Mouse (Mus musculus) liver, adult 2 months (tissue): ENCODE results near the gene Sun1. TPM values are rescaled to one million over a fixed set of nuclear protein-coding genes. Genes with fewer than 3 reads are reported as not detected.

ENCODE experiments used
- DNase-seq: peaks from one replicate; pipeline ENCODE4 v3.0.0-alpha.2; 2011; ENCODE audit warnings: low read depth, low spot score; ENCODE audit errors: extremely low read depth
- H3K27ac ChIP-seq: fragments of 200-500 bp; replicated peaks from 2 replicates; pipeline ENCODE4 v1.5.1; 2012; ENCODE audit warnings: low read depth, mild to moderate bottlenecking, control low read depth, inconsistent platforms, low read length; ENCODE audit not compliant: insufficient read depth
- H3K27me3 ChIP-seq: fragments of 200-500 bp; 2 replicates; pipeline ENCODE4 v1.6.1; 2012; ENCODE audit warnings: mild to moderate bottlenecking, moderate library complexity, low read length, inconsistent platforms; ENCODE audit not compliant: control insufficient read depth, insufficient read depth
- H3K36me3 ChIP-seq: fragments of 200-500 bp; 2 replicates; pipeline ENCODE4 v1.6.1; 2012; ENCODE audit warnings: low read length, inconsistent platforms; ENCODE audit not compliant: control insufficient read depth, insufficient read depth
- H3K4me1 ChIP-seq: fragments of 200-500 bp; 2 replicates; pipeline ENCODE4 v1.6.1; 2011; ENCODE audit warnings: low read length; ENCODE audit not compliant: control insufficient read depth, insufficient read depth
- H3K4me3 ChIP-seq: fragments of 200-500 bp; 2 replicates; pipeline ENCODE4 v1.5.1; 2011; ENCODE audit warnings: low read depth, mild to moderate bottlenecking, control low read depth, low read length, moderate library complexity; ENCODE audit not compliant: insufficient read depth
- H3K79me2 ChIP-seq: fragments of 200-500 bp; 2 replicates; pipeline ENCODE4 v1.6.1; 2012; ENCODE audit warnings: inconsistent platforms, mild to moderate bottlenecking, low read length, moderate library complexity; ENCODE audit not compliant: control insufficient read depth, insufficient read depth
- H3K9ac ChIP-seq: fragments of 200-500 bp; 2 replicates; pipeline ENCODE4 v1.6.1; 2012; ENCODE audit warnings: low read depth, mild to moderate bottlenecking, control low read depth, inconsistent platforms, low read length
- CTCF ChIP-seq: fragments of 200-500 bp; IDR thresholded peaks from 2 replicates; pipeline ENCODE4 v1.5.1; 2011; ENCODE audit warnings: low read depth, low read length, control low read depth
- POLR2A ChIP-seq: fragments of 200-500 bp; IDR thresholded peaks from 2 replicates; pipeline ENCODE4 v1.6.1; 2011; ENCODE audit warnings: low read length, control low read depth; ENCODE audit not compliant: insufficient read depth; ENCODE audit errors: extremely low read depth
- WGBS: fragments of 180-500 bp; shearing (Covaris S2); methylation state at CpG from one replicate; pipeline ENCODE4 v1.1.7; 2018; 5-methylcytosine and 5-hydroxymethylcytosine counted together
- polyA plus RNA-seq: library from polyadenylated mRNA; depleted of rRNA; stranded (reverse); fragments of >200 nt; gene quantifications from 2 replicates; pipeline ENCODE4 v1.2.3, GENCODE M21; 2012
- total RNA-seq: library from RNA; depleted of rRNA; stranded (reverse); fragments of >200 nt; gene quantifications from 2 replicates; pipeline ENCODE4 v1.2.3, GENCODE M21; 2014

The Sun1 gene
- total and polyA plus RNA-seq, 2 experiments = 8.8 to 15.6 TPM

DNA sequence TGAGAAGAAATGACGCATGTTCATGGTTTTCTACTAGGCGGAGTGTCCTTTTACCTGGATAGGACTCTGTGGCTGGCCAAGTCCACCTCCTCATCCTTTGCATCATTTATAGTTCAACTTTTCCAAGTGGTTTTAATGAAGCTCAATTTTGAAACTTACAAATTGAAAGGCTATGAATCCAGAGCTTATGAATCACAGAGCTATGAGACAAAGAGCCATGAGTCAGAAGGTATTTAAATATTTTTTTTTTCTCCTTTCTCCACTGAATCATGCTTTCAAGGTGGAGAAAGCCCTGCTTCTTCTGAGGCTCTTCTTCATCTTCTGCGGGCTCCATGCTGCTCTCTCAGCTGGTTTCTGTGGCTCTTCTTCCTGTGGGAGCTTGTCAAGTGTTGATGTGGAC lies 29.3 kb downstream of the Sun1 start:
- no peak for TF ChIP-seq POLR2A
- TF ChIP-seq CTCF = no peak
- Histone ChIP-seq H3K27me3 (no peaks in the 10 kb centered on the region), H3K4me3 (no peak overlapping the region), H3K79me2 (no peaks in the 10 kb centered on the region), H3K4me1 (no peaks in the 10 kb centered on the region), H3K36me3 (peaks cover 27% of the 10 kb centered on the region), H3K9ac (no peak overlapping the region), H3K27ac (no peak overlapping the region)
- 91% methylated on average over 3 of the region's 3 CpGs for WGBS
- DNase-seq = no peak

DNA sequence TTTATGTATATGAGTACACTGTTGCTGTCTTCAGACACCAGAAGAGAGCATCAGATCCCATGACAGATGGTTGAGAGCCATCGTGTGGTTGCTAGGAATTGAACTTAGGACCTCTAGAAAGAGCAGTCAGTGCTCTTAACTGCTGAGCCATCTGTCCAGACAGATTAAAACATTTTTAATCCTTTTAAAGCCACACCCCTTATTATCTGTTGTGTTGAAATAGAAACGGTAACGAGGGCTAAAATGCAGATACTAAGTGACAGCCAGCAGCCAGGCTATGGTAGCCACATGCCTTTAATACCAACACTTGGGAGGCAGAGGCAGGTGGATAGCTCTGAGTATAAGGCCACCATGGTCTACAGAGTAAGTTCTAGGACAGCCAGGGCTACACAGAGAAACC lies 31.6 kb downstream of the Sun1 start:
- peaks cover 20% of the 10 kb centered on the region for H3K36me3 ChIP-seq
- 89% methylated on average over 3 of the region's 3 CpGs for WGBS
- TF ChIP-seq POLR2A (no peak), CTCF (no peak)

DNA sequence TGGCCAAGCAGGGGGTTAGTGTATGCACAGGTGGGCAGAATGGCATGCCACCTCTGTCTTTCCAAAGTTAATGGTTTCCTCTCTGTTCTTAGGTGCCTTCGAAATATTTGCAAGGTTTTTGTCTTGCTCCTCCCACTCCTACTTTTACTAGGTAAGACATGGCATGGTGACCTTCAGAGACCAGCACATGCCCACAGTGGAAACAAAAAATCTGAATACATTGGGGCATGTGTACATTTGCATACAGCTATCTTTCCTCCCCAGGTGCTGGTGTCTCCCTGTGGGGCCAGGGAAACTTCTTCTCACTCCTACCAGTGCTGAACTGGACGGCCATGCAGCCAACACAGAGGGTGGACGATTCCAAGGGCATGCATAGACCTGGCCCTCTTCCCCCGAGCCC lies 34.0 kb downstream of the Sun1 start:
- no peaks in the 10 kb centered on the region for H3K4me1 ChIP-seq
- H3K4me3 ChIP-seq = no peak overlapping the region
- no peak overlapping the region for H3K9ac ChIP-seq
- H3K27ac ChIP-seq = no peak overlapping the region
- no peaks in the 10 kb centered on the region for H3K27me3 ChIP-seq
- H3K79me2 ChIP-seq = no peaks in the 10 kb centered on the region
- TF ChIP-seq POLR2A (no peak), CTCF (no peak)
- 99% methylated on average over 4 of the region's 4 CpGs for WGBS
- peaks cover 27% of the 10 kb centered on the region for H3K36me3 ChIP-seq
- DNase-seq = no peak

More for the DNA sequence above, 31.6 kb downstream of the Sun1 start:
- no peaks in the 10 kb centered on the region for H3K79me2 ChIP-seq
- no peaks in the 10 kb centered on the region for H3K27me3 ChIP-seq
- H3K9ac ChIP-seq = no peak overlapping the region
- H3K4me3 ChIP-seq = no peak overlapping the region
- DNase-seq = no peak
- H3K4me1 ChIP-seq = no peaks in the 10 kb centered on the region
- H3K27ac ChIP-seq = no peak overlapping the region

DNA sequence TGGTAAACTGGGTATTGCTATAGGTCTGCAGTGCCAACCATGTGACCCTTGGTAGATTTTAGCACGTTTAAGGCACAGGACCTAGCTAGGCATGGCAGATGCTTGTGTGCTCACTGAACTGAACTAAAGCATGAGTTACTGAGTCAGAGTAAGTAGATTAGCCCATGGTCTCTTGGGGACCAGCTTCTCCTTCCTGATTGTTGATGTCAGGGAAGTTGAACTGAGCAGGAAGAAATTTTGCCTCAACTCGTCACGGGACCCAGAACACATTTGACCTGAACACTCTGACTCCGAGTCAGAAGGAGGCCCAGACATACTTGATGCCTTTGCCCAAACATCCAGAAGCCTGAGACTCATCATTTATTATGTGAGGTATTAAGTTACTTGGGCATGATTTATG lies 37.0 kb downstream of the Sun1 start:
- Histone ChIP-seq H3K79me2 (no peaks in the 10 kb centered on the region), H3K4me1 (no peaks in the 10 kb centered on the region), H3K9ac (no peak overlapping the region), H3K27me3 (no peaks in the 10 kb centered on the region), H3K27ac (no peak overlapping the region), H3K36me3 (peaks cover 26% of the 10 kb centered on the region), H3K4me3 (no peak overlapping the region)
- DNase-seq = no peak
- no peak for TF ChIP-seq CTCF
- no peak for TF ChIP-seq POLR2A
- WGBS = 86% methylated on average over 4 of the region's 4 CpGs

DNA sequence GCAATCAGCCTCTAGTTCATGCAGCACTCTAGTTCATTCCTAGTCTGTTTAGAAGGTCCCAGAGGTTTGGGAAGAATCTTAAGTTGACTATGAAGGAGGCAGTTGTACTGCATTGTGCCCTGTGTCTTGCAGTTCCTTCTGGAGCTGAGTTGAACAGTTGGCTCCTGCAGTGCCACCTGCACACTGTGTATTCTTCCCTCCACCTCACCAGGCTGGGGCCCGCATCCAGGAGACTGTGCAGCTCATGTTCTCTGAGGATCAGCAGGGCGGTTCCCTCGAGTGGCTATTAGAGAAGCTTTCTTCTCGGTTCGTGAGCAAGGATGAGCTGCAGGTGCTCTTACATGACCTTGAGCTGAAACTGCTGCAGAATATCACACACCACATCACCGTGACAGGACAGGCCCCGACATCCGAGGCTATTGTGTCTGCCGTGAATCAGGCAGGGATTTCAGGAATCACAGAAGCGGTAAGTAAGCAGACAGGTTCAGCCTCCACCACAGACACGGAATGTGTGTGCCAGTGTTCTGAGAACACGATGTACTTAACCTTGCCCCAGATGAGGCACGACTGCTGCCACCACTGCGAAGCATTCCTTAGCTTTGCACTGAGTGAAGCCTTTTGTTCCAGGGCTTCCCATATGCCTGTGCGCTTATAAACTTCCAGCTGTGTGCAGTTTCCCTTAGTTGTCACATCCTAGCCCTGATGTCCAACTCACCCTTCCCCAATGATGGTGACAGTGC lies 40.8 kb downstream of the Sun1 start:
- no peak for DNase-seq
- no peaks in the 10 kb centered on the region for H3K27me3 ChIP-seq
- 93% methylated on average over 15 of the region's 15 CpGs for WGBS
- H3K9ac ChIP-seq = no peak overlapping the region
- TF ChIP-seq CTCF (no peak), POLR2A (no peak)
- H3K36me3 ChIP-seq = peaks cover 29% of the 10 kb centered on the region
- no peaks in the 10 kb centered on the region for H3K79me2 ChIP-seq
- H3K27ac ChIP-seq = no peak overlapping the region
- H3K4me3 ChIP-seq = no peak overlapping the region
- no peaks in the 10 kb centered on the region for H3K4me1 ChIP-seq

DNA sequence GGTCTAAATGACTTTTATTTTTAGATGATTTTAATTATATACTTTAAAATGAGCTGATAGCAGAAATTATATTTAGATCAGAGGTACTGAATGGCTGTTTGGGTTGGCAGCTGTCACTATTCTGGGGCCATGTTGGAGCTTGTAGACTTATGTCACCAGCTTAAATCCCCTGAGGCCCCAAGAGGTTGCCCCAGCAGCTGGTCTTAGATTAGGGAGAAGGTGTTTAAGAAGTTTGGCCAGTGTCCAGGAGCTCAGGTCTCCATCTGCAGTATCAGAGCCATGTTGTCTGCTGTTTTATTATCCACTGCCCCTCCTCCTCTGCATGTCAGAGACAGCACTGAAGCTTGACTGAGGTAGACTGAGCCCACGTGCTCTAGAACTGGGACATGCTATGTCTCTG lies 42.9 kb downstream of the Sun1 start:
- TF ChIP-seq POLR2A (no peak), CTCF (no peak)
- no peak for DNase-seq
- H3K27ac ChIP-seq = no peak overlapping the region
- H3K36me3 ChIP-seq = peaks cover 27% of the 10 kb centered on the region
- no peaks in the 10 kb centered on the region for H3K27me3 ChIP-seq
- H3K79me2 ChIP-seq = no peaks in the 10 kb centered on the region
- H3K9ac ChIP-seq = no peak overlapping the region
- 88% methylated on average over 1 of the region's 1 CpGs for WGBS
- H3K4me3 ChIP-seq = no peak overlapping the region
- H3K4me1 ChIP-seq = no peaks in the 10 kb centered on the region
